In the genomic region with DNA sequence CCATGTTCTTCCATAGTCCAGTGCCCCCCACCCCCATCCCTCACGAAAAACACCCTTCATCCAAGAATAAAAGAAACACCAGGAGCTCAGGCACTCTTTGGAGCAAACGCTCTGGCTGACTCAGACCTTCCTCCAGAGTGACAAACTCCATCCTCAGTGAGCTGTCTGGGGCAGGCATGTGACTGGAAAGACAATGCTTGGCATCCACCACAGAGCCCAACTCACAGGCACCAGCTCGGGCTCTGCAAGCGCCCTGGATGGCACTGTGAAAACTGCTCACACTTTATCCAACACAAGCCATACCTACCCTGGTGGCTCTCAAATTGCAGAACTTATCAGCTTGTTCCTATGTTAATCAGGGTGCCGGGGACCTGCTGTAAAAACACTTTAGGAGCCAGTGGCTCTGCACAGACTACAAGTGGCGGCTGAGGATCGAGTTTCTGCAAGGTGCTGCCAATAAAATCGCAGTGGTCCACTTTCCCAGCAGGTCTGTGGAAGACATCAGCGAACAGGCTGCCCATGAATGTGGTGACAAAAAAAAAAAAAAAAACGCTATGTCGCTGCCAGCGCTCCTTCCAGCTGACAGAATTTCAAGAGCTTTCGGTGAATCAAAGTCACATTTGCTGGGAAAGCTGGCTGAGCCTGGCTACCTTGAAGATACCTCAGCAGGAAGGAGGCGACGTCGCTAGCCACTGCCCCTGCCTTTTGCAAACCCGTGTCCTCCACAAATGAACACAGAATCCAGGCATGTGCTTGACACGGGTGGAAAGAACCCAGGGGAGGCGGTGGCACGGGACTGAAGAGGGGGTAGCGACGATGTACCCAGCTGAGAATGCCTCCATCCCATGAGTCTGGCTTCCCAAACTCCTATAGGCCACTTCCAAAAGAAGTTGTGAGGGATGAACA, we compare ENCODE assay signal across 8 mouse cellular contexts. TPM values are rescaled to one million over a fixed set of nuclear protein-coding genes. Genes with fewer than 3 reads are reported as not detected.
DNase-seq lines count a peak whose midpoint lies in the region; ATAC-seq and TF ChIP-seq lines count a peak whose summit lies in the region.

No protein-coding gene starts in this region.

- H3K4me2 ChIP-seq in heart, embryonic 14.5 days (ENCODE audit: low read length): peak overlapping the region; percentile 54
- H3K4me2 ChIP-seq in midbrain, embryonic 11.5 days: no peak overlapping the region
- no peak overlapping the region for H3K4me2 ChIP-seq in stomach, postnatal 0 days (replicated peaks; ENCODE audit: low read depth)

- ATAC-seq in heart, embryonic 14.5 days (ENCODE audit: insufficient number of reproducible peaks, insufficient read depth, low FRiP score, low read depth): peak; percentile 76
- ATAC-seq in midbrain, embryonic 11.5 days (ENCODE audit: low FRiP score): no peak
- ATAC-seq in stomach, postnatal 0 days (ENCODE audit: low FRiP score, low TSS enrichment): no peak
- no peak for ATAC-seq in inflammation-experienced regulatory T-cells, adult 6 months

- no peaks in the 10 kb centered on the region for H3K9me3 ChIP-seq in heart, embryonic 14.5 days (ENCODE audit: control insufficient read depth, low read length)
- H3K9me3 ChIP-seq in midbrain, embryonic 11.5 days (ENCODE audit: control insufficient read depth, low read length): no peaks in the 10 kb centered on the region
- H3K9me3 ChIP-seq in stomach, postnatal 0 days (ENCODE audit: control insufficient read depth, low read length): no peaks in the 10 kb centered on the region

- peak overlapping the region; percentile 81 for H3K27ac ChIP-seq in layer of hippocampus, adult 2 months
- 0 out of 2 replicates have a peak overlapping the region, but pooled peaks have one; percentile 7 for H3K27ac ChIP-seq in cortical plate, adult 2 months (ENCODE audit: insufficient read depth, low read length)
- H3K27ac ChIP-seq in heart, embryonic 14.5 days (replicated peaks in 1 of 2; ENCODE audit: control insufficient read depth in 1 of 2, insufficient read depth in 1 of 2, low read depth in 2 of 2, low read length in 2 of 2): peak overlapping the region; percentile 20 to 49
- peak overlapping the region; percentile 27 for H3K27ac ChIP-seq in midbrain, embryonic 11.5 days (ENCODE audit: low read depth, low read length)
- H3K27ac ChIP-seq in stomach, postnatal 0 days (replicated peaks): no peak overlapping the region

- no peak for TF ChIP-seq CTCF in layer of hippocampus, adult 2 months (conservative IDR thresholded peaks at IDR 0.05)
- TF ChIP-seq CTCF in cortical plate, adult 2 months (IDR thresholded peaks at IDR 0.05; ENCODE audit: extremely low read depth, insufficient read depth, low read length): no peak
- no peak for TF ChIP-seq CTCF in stomach, postnatal 0 days (IDR thresholded peaks at IDR 0.05; ENCODE audit: low read depth)

- DNase-seq in layer of hippocampus, adult 2 months (ENCODE audit: low spot score in 2 of 2): peak in 1 of 2 experiments; percentile 29
- DNase-seq in layer of hippocampus, postnatal 10 days (ENCODE audit: low spot score in 2 of 2): no peak
- no peak for DNase-seq in midbrain, embryonic 11.5 days (ENCODE audit: low spot score, missing footprints)
- DNase-seq in kidney, postnatal 36 days: no peak
- no peak for DNase-seq in stomach, postnatal 0 days (ENCODE audit: low spot score)

- TF ChIP-seq POLR2A in cortical plate, adult 2 months (IDR thresholded peaks at IDR 0.05; ENCODE audit: extremely low read depth, insufficient read depth, low read length): no peak

- H3K36me3 ChIP-seq in heart, embryonic 14.5 days (ENCODE audit: control insufficient read depth, insufficient read depth, low read length): no peaks in the 10 kb centered on the region
- H3K36me3 ChIP-seq in midbrain, embryonic 11.5 days (ENCODE audit: control insufficient read depth, insufficient read depth, low read length): no peaks in the 10 kb centered on the region
- no peaks in the 10 kb centered on the region for H3K36me3 ChIP-seq in stomach, postnatal 0 days (ENCODE audit: control insufficient read depth, insufficient read depth, low read length)

- 15% methylated on average over 22 of the region's 22 CpGs for WGBS in heart, embryonic 14.5 days
- WGBS in midbrain, embryonic 11.5 days: 37% methylated on average over 22 of the region's 22 CpGs
- 48% methylated on average over 22 of the region's 22 CpGs for WGBS in stomach, postnatal 0 days

- peak overlapping the region; percentile 42; the same call in 1 of the 2 replicates for H3K9ac ChIP-seq in heart, embryonic 14.5 days (ENCODE audit: low read length)
- H3K9ac ChIP-seq in midbrain, embryonic 11.5 days (ENCODE audit: low read length): peak overlapping the region; percentile 25; the same call in 1 of the 2 replicates
- no peak overlapping the region for H3K9ac ChIP-seq in stomach, postnatal 0 days (ENCODE audit: low read length)

- no peak overlapping the region; the same call in 1 of the 2 replicates for H3K4me3 ChIP-seq in layer of hippocampus, adult 2 months
- no peak overlapping the region for H3K4me3 ChIP-seq in cortical plate, adult 2 months (ENCODE audit: insufficient read depth, low read length)
- H3K4me3 ChIP-seq in heart, embryonic 14.5 days (ENCODE audit: control insufficient read depth in 1 of 2, insufficient read depth in 1 of 2, low read depth in 1 of 2, low read length in 2 of 2): 0 out of 4 replicates have a peak overlapping the region, but pooled peaks of 1 of the 2 experiments have one; percentile 2
- H3K4me3 ChIP-seq in midbrain, embryonic 11.5 days (ENCODE audit: low read depth, low read length): no peak overlapping the region
- H3K4me3 ChIP-seq in stomach, postnatal 0 days (ENCODE audit: low read depth, low read length): no peak overlapping the region

- no peak for TF ChIP-seq EP300 in stomach, postnatal 0 days (optimal IDR thresholded peaks at IDR 0.05)

- peaks cover 3% of the 10 kb centered on the region; the same call in 1 of the 2 replicates for H3K27me3 ChIP-seq in heart, embryonic 14.5 days (ENCODE audit: control insufficient read depth, insufficient read depth, low read length)
- no peaks in the 10 kb centered on the region for H3K27me3 ChIP-seq in midbrain, embryonic 11.5 days (ENCODE audit: control insufficient read depth, insufficient read depth, low read length)
- no peaks in the 10 kb centered on the region for H3K27me3 ChIP-seq in stomach, postnatal 0 days (ENCODE audit: control insufficient read depth, insufficient read depth, low read length)

- peaks cover 24% of the 10 kb centered on the region for H3K4me1 ChIP-seq in cortical plate, adult 2 months (ENCODE audit: control insufficient read depth, insufficient read depth, low read length)
- peaks cover 20 to 42% of the 10 kb centered on the region in 2 experiments for H3K4me1 ChIP-seq in heart, embryonic 14.5 days (ENCODE audit: control insufficient read depth in 2 of 2, insufficient read depth in 2 of 2, low read length in 2 of 2)
- H3K4me1 ChIP-seq in midbrain, embryonic 11.5 days (ENCODE audit: control insufficient read depth, insufficient read depth, low read length): peaks cover 68% of the 10 kb centered on the region
- H3K4me1 ChIP-seq in stomach, postnatal 0 days (replicated peaks; ENCODE audit: control insufficient read depth, insufficient read depth): no peaks in the 10 kb centered on the region

RNA-seq across cellular contexts. Expression of gene Prex1, which starts 45.6 kb away (rescaled TPM):
- total RNA-seq in layer of hippocampus, adult 2 months (2021): 10 to 100 TPM; 69.9 to 71.3 TPM
- 10 to 100 TPM; 76.6 to 86.9 TPM for total RNA-seq in layer of hippocampus, postnatal 10 days (2021)
- polyA plus RNA-seq in cortical plate, adult 2 months (2012; rRNA removed): 81.9 and 83.3 TPM in 2 replicates
- 8.6 and 9.5 TPM in 2 replicates for polyA plus RNA-seq in heart, embryonic 14.5 days (2014; fragmentation: Nextera tagmentation; extraction: Ambion mirVana)
- 16.5 and 19.8 TPM in 2 replicates for polyA plus RNA-seq in midbrain, embryonic 11.5 days (2014; fragmentation: Nextera tagmentation; extraction: Ambion mirVana)
- polyA plus RNA-seq in stomach, postnatal 0 days (2015; fragmentation: Nextera tagmentation; extraction: Ambion mirVana): 12.0 and 12.8 TPM in 2 replicates
- polyA plus RNA-seq in inflammation-experienced regulatory T-cells, adult 6 months (2017; shearing (Covaris generic)): 10 to 100 TPM; 31.3 to 54.8 (median 31.8) TPM
